Mouse (Mus musculus): ENCODE data around the gene Irf2.

The Irf2 gene

DNA sequence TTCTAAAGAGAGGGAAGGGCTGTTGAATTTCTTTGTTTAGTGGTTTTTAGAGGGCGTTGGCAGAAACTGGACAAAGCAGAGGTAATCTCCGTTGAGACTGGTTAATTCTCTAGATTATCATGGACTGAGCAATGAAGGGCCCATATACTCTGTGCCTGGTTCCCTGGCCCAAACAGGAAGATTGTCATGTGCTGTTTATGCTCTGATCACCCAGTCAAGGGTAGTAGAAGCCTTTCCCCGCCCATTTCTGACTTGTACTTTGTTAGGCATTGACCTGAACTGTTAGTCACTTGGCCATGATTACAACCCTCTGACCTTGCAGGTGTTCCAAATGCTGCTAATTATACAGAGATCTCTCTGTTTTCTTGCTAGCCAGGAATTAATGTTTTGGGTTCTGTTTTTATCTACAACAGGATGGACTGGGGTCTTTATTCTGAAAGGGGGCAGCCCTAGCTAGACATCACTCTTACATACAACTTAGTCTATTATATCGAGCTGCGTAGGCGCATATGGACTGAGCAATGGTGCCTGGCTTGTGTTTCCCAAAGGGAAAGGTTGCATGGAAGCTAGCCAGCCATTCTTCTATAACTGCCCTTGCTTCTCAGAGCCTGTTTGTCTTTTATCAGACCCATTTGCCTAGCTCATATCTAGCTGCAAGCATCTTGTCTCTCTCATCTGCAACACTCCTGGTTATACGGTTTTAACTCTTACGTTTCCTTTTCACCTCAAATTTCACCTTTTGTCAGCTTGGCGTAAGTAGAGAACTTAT, 143.9 kb downstream of the Irf2 start:
- no peak for DNase-seq

DNA sequence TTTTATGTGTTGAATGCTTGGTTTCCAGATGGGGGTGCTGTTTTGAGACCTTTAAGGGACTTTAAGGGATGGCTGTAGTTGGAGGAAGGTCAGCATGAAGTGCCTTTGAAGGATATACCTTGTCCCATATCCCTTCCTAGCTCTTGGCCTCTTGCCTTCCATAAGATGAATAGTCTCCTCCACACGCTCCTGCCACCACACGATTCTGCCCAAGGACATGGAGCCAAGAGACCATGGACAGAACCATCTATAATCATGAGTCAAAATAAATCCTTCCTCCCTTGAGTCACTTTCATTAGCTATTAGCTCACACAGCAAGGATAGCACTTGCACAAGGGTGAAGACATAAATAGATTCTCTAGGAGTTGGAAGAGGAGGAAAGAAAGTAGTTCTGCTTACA, 146.3 kb downstream of the Irf2 start:
- DNase-seq, result no peak

DNA sequence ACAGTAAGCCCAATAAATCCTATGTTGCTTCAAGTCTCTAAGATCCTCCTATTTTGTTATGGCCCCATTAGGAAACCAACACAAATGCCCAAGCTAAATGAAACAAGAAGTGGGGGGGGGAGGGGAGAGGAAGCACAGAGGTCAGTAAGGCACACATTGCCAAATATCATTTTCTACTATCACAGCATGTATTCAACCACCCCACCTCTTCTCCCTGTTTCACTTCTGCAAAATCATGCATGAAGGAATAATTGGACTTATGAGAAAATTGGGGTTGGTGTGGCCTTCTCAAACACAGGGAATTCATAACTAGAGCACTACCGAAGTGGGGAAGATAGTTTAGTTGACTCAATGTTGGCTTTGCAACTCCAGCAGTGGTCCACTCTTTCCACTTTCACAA, 146.7 kb downstream of the Irf2 start:
- no peak for DNase-seq

DNA sequence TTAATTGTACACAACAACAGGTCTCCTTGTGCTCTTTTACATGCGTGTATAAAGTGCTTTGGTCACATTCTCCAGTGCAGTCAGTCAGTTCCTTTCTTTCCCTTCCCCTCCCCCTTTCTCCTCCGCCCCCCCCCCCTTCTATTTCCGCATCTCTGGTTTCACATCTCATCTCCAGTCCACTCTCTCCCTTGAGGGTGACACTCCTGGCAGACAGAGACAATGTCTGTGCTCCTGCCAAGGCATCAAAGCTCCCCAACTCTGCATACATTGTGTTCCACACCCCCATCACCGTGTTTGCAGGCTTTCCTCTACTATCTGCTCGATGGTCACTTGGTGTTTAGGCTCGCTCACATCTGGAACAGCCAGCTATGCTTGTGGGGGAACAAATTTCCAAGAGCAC, 147.9 kb downstream of the Irf2 start:
- no peak for DNase-seq

DNA sequence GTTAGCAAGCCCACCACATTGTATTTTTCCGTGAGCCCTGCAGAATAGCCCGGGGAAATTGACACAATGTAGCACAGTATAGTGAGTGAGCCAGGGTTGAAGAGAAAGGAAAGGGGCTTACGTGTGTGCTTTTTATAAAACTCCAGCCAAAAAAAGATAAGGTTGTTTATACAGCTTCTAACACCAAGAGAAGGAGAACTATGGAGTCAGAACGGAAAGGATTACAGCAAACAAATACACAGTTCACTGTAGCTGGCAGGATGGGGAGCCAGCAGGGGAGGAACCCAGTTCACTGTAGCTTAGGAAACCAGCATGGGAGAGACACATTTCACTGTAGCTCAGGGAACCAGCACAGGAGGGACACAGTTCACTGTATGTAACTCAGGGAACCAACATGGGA, 149.0 kb downstream of the Irf2 start:
- DNase-seq, result no peak

DNA sequence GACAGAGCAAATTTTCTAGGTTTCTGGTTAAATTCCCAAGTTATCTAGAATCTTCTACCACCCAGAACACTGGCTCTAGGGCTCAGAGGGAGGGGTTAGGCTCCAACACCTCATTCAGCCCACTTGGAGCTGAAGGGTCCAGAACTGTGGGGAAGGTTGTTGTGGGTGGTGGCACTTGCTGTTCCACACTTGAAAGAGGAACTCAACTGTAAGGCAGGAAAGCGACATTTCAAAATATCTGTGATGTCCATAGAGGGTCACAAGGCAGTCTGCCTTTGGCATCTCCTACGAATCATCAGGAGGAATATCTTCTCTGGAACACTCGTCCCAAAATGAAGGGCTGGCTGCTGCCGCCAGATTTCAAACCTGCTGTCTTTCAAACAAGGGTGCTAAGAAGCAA, 150.7 kb downstream of the Irf2 start:
- no peak for DNase-seq

DNA sequence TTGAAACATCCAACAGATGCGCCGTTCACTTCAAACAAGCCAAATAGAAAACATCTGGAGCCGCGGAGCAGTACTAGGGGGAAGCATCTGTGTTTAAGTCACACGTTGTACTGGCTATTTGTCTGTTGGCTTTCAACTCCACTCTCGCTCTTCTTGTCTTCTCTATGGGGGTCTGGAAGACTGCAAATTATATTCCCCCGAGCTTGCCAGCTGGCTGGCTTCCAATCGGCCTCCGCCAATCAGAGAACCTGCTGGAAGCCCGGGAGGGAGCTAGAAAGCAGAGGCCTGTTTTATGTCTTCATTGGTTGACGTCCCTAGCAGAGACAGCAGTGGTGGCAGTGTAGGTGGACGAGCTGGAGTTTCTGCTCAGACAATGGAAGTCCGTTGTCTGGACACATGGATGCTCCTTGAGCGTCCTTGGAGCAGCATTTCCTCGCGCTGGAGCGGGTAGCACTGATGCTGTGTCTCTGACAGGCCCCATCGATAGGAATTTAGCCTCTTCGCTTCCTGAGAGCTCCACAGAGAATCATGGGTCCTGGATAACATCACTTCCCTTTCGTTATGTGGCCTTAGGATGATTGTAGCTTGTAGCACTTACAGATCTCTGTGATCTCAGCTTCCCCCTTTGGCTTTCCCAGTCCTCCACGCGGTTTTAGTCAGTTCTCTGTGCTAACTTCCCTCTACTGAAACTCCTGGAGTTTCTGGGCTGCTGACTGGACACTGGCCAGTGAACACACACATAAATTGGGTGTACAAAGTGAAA, 153.2 kb downstream of the Irf2 start:
- DNase-seq, result no peak

DNA sequence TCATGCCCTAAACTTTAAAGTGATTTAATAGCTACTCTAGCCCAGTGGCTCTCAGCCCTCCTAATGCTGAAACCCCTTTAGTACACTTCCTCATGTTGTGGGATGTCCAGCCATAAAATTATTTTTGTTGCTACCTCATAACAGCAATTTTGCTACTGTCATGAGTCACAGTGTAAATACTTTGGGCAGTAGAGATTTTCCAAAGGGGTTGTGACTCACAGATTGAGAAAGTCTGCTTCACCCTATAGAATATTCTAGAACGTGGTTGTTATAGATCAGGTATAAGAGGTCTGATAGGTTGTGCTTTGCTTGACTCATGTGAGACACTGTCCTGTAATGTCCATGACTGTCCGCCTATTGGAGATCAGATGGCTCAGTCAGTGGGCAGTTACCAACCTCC, 154.9 kb downstream of the Irf2 start:
- DNase-seq, result no peak

DNA sequence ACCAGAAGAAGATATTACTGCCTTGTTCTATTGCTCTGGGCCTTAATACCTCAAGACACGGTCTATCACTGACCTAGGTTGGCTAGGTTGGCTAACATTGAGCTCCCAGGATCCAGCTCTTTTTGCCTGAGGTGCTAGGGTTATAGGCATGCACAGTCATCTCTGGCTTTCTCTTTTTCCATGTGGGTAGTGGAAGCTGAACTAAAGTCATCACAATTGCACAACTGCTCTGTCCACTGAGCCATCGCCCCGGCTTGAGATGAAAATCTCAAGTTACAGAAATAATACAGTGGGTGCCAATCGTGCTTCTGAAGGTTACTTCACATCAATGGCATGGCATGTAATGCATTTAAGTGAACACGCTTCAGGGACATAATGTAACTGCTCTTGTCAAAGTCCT, 156.5 kb downstream of the Irf2 start:
- no peak for DNase-seq

DNA sequence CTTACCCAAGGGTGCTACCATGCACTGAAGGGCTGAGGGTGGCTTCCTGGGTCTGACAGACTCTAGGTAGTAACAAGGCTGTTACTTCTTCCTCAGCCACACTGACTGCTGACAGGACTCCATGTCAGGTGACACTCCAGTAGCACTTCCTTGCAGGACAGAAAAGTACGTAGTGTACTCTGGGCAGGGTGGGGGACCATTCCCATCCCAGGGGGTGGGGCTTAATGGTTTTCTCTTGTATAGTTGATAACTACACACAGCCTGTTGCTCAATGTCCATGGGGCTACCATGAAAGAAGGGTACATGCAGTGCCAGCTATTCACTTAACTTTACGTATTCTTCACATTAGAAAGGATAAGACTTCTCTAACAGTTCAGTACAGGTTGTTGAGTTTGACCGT, 157.2 kb downstream of the Irf2 start:
- DNase-seq, result no peak
